Mouse (Mus musculus): ENCODE data around the gene N4bp2.

The N4bp2 gene

GRCm38 (mm10) chr5:65763088-65763915, at the start of gene N4bp2:
Gene N4bp2 (plus strand): TSS chr5:65763521.
- in situ Hi-C loops (cut with MboI; ENCODE audit: unreplicated experiment in 2 of 2): loop anchor here (5.0 kb wide), 2 partner anchors 41 to 61 kb away; no protein-coding TSS in a partner anchor

- in situ Hi-C loops (cut with MboI; ENCODE audit: unreplicated experiment in 2 of 2): loop anchor here in 1 of 2 experiments (25.0 kb wide), 1 partner anchor 522 kb away; no protein-coding TSS in a partner anchor
These were observed 48.2 kb upstream of the N4bp2 start for GRCm38 (mm10) chr5:65715084-65715483.

GRCm38 (mm10) chr5:65717063-65717902, 46.0 kb upstream of the N4bp2 start:
- in situ Hi-C loops (cut with MboI; ENCODE audit: unreplicated experiment in 2 of 2): loop anchor here in 1 of 2 experiments (25.0 kb wide), 1 partner anchor 520 kb away; no protein-coding TSS in a partner anchor

GRCm38 (mm10) chr5:65717903-65718211, 45.5 kb upstream of the N4bp2 start:
- in situ Hi-C loops (cut with MboI; ENCODE audit: unreplicated experiment in 2 of 2): loop anchor here in 1 of 2 experiments (25.0 kb wide), 1 partner anchor 519 kb away; no protein-coding TSS in a partner anchor

- in situ Hi-C loops (cut with MboI; ENCODE audit: unreplicated experiment in 2 of 2): loop anchor here in 1 of 2 experiments (25.0 kb wide), 1 partner anchor 519 kb away; no protein-coding TSS in a partner anchor
These were observed 45.0 kb upstream of the N4bp2 start for GRCm38 (mm10) chr5:65718368-65718767.

- in situ Hi-C loops (cut with MboI; ENCODE audit: unreplicated experiment in 2 of 2): loop anchor here in 1 of 2 experiments (5.0 to 25.0 kb wide), 2 partner anchors 38 to 513 kb away; partner anchors contain the start of gene N4bp2
These were observed 38.8 kb upstream of the N4bp2 start for GRCm38 (mm10) chr5:65724311-65725054.

GRCm38 (mm10) chr5:65731173-65732007, 31.9 kb upstream of the N4bp2 start:
- in situ Hi-C loops (cut with MboI; ENCODE audit: unreplicated experiment in 2 of 2): no loop called here

- in situ Hi-C loops (cut with MboI; ENCODE audit: unreplicated experiment in 2 of 2): no loop called here
These were observed 27.7 kb upstream of the N4bp2 start for GRCm38 (mm10) chr5:65735601-65736000.

- in situ Hi-C loops (cut with MboI; ENCODE audit: unreplicated experiment in 2 of 2): no loop called here
These were observed 24.0 kb upstream of the N4bp2 start for GRCm38 (mm10) chr5:65739366-65739765.

- in situ Hi-C loops (cut with MboI; ENCODE audit: unreplicated experiment in 2 of 2): no loop called here
These were observed 16.4 kb upstream of the N4bp2 start for GRCm38 (mm10) chr5:65746908-65747307.

- in situ Hi-C loops (cut with MboI; ENCODE audit: unreplicated experiment in 2 of 2): no loop called here
These were observed 14.9 kb upstream of the N4bp2 start for GRCm38 (mm10) chr5:65748386-65748785.

GRCm38 (mm10) chr5:65748880-65749279, 14.4 kb upstream of the N4bp2 start:
- in situ Hi-C loops (cut with MboI; ENCODE audit: unreplicated experiment in 2 of 2): no loop called here

- in situ Hi-C loops (cut with MboI; ENCODE audit: unreplicated experiment in 2 of 2): loop anchor here in 1 of 2 experiments (10.0 kb wide), 1 partner anchor 47 kb away; no protein-coding TSS in a partner anchor
These were observed 11.3 kb upstream of the N4bp2 start for GRCm38 (mm10) chr5:65752021-65752420.

GRCm38 (mm10) chr5:65755859-65756258, 7.5 kb upstream of the N4bp2 start:
- in situ Hi-C loops (cut with MboI; ENCODE audit: unreplicated experiment in 2 of 2): loop anchor here in 1 of 2 experiments (10.0 kb wide), 1 partner anchor 51 kb away; no protein-coding TSS in a partner anchor

GRCm38 (mm10) chr5:65757110-65757509, 6.2 kb upstream of the N4bp2 start:
- in situ Hi-C loops (cut with MboI; ENCODE audit: unreplicated experiment in 2 of 2): loop anchor here in 1 of 2 experiments (10.0 kb wide), 1 partner anchor 52 kb away; no protein-coding TSS in a partner anchor

- in situ Hi-C loops (cut with MboI; ENCODE audit: unreplicated experiment in 2 of 2): loop anchor here (5.0 kb wide), 2 partner anchors 38 to 58 kb away; no protein-coding TSS in a partner anchor
These were observed 3.3 kb upstream of the N4bp2 start for GRCm38 (mm10) chr5:65760041-65760440.

GRCm38 (mm10) chr5:65760599-65760998, 2.7 kb upstream of the N4bp2 start:
- in situ Hi-C loops (cut with MboI; ENCODE audit: unreplicated experiment in 2 of 2): loop anchor here (5.0 kb wide), 2 partner anchors 38 to 58 kb away; no protein-coding TSS in a partner anchor

- in situ Hi-C loops (cut with MboI; ENCODE audit: unreplicated experiment in 2 of 2): loop anchor here (5.0 kb wide), 2 partner anchors 39 to 59 kb away; no protein-coding TSS in a partner anchor
These were observed 2.3 kb upstream of the N4bp2 start for GRCm38 (mm10) chr5:65761020-65761419.

GRCm38 (mm10) chr5:65761921-65762320, 1.4 kb upstream of the N4bp2 start:
- in situ Hi-C loops (cut with MboI; ENCODE audit: unreplicated experiment in 2 of 2): loop anchor here (5.0 kb wide), 2 partner anchors 40 to 60 kb away; no protein-coding TSS in a partner anchor

Data from v-Abl transformed pro-B cells (cell line).